ENCODE assay signal across 8 mouse cellular contexts in the genomic region with DNA sequence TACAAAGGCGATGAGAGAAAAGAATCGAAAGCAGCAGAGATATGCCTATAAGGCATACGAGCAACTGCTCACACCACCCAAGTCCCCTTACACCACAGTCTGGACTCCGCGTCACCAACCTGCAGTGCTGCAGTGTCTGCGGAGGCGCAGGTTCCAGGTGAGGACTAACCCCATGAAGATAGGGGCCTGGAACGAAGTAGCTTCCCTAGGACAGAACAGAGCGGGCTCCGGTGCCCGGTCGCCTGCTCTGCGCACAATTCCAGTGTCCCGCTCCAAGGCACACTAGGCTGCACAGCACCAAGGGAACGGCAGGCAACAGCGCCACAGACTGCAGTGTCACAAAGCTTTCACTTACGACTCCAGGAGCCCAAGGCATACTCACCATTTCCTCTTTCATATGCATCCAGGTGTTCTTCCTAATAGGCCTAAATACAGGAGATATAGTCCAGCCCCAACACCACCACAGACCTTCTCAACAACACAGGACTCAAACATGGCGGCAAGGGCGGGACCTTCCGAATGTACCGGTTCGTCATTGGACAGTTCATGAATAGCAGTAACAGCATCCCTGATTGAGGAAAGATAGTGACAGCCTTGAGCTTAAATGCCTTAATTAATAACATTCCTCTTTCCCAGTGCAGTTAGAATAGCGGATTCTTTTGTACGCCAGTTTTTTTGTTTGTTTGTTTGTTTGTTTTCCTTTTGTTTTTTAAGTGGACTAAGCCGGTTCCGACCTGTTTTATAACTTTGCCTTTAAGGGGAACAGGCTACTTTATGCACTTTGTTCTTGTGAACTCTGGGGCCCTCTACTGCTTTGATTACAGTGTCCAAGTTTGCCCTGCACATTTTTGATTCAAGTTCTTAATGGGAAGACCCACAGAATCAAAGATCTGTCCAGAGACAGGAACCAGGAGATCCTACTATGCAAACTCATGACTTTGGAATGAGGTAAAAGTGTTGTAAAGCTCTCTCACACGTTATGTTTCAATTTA. TPM values are rescaled to one million over a fixed set of nuclear protein-coding genes. Genes with fewer than 3 reads are reported as not detected.
A peak's percentile ranks its signal among the peaks of the same experiment; 100 is the strongest.
DNase-seq lines count a peak whose midpoint lies in the region; ATAC-seq lines count a peak whose summit lies in the region.

TSS of gene Zfp763 (minus strand) at position 503 of the 992 bp plus-strand sequence.

- H3K9ac ChIP-seq in heart, embryonic 14.5 days (ENCODE audit: low read length) = peak within 1 kb of the TSS; percentile 91
- H3K9ac ChIP-seq in liver, embryonic 13.5 days = peak within 1 kb of the TSS; percentile 83
- peak within 1 kb of the TSS; percentile 94 for H3K9ac ChIP-seq in stomach, embryonic 16.5 days (ENCODE audit: low read length)

- 3% methylated on average over 27 of the region's 27 CpGs for WGBS in heart, embryonic 14.5 days
- 3% methylated on average over 27 of the region's 27 CpGs for WGBS in liver, embryonic 13.5 days (ENCODE audit: insufficient replicate concordance)
- 3% methylated on average over 27 of the region's 27 CpGs for WGBS in stomach, embryonic 16.5 days

- no peaks in the 10 kb centered on the region for H3K9me3 ChIP-seq in heart, embryonic 14.5 days (ENCODE audit: control insufficient read depth, low read length)
- H3K9me3 ChIP-seq in liver, embryonic 13.5 days (replicated peaks) = no peaks in the 10 kb centered on the region
- 0 out of 2 replicates have a peak, but pooled peaks cover 4% of the 10 kb centered on the region for H3K9me3 ChIP-seq in stomach, embryonic 16.5 days (replicated peaks; ENCODE audit: control insufficient read depth, low read length)

- H3K27me3 ChIP-seq in heart, embryonic 14.5 days (ENCODE audit: control insufficient read depth, insufficient read depth, low read length) = no peaks in the 10 kb centered on the region
- no peaks in the 10 kb centered on the region for H3K27me3 ChIP-seq in liver, embryonic 13.5 days
- H3K27me3 ChIP-seq in stomach, embryonic 16.5 days (ENCODE audit: control insufficient read depth, insufficient read depth, low read length) = no peaks in the 10 kb centered on the region

- H3K36me3 ChIP-seq in heart, embryonic 14.5 days (ENCODE audit: control insufficient read depth, insufficient read depth, low read length) = no peaks in the 10 kb centered on the region
- no peaks in the 10 kb centered on the region for H3K36me3 ChIP-seq in liver, embryonic 13.5 days
- no peaks in the 10 kb centered on the region for H3K36me3 ChIP-seq in stomach, embryonic 16.5 days (ENCODE audit: control insufficient read depth, insufficient read depth, low read length)

- peak; percentile 91 for ATAC-seq in heart, embryonic 14.5 days (ENCODE audit: insufficient number of reproducible peaks, insufficient read depth, low FRiP score, low read depth)
- peak; percentile 97 for ATAC-seq in liver, embryonic 13.5 days (ENCODE audit: low read depth)
- peak; percentile 97 for ATAC-seq in stomach, embryonic 16.5 days (ENCODE audit: insufficient read depth, low FRiP score)

- peak within 1 kb of the TSS; percentile 84 to 96 for H3K4me3 ChIP-seq in heart, embryonic 14.5 days (ENCODE audit: control insufficient read depth in 1 of 2, insufficient read depth in 1 of 2, low read depth in 1 of 2, low read length in 2 of 2)
- peak within 1 kb of the TSS; percentile 86 for H3K4me3 ChIP-seq in liver, embryonic 13.5 days (replicated peaks)
- peak within 1 kb of the TSS; percentile 96 for H3K4me3 ChIP-seq in stomach, embryonic 16.5 days (replicated peaks; ENCODE audit: low read length)

- H3K4me1 ChIP-seq in heart, embryonic 14.5 days (ENCODE audit: control insufficient read depth in 2 of 2, insufficient read depth in 2 of 2, low read length in 2 of 2) = peaks cover 0 to 4% of the 10 kb centered on the region in 2 experiments; a peak in 2 of 4 replicates
- peaks cover 9% of the 10 kb centered on the region for H3K4me1 ChIP-seq in liver, embryonic 13.5 days (replicated peaks)
- peaks cover 4% of the 10 kb centered on the region for H3K4me1 ChIP-seq in stomach, embryonic 16.5 days (ENCODE audit: control insufficient read depth, insufficient read depth, low read length)

- peak; percentile 53 to 71 for DNase-seq in CD8-positive naive resting alpha-beta T cell, adult 2 months (ENCODE audit: low read depth in 2 of 2, low spot score in 2 of 2)
- DNase-seq in c-Kit-negative CD71-positive TER-119-positive erythroid progenitor cells, embryonic 14.5 days (ENCODE audit: low read depth, low spot score) = peak; percentile 65
- DNase-seq in fibroblast of lung, adult 2 months (ENCODE audit: low read depth) = peak; percentile 82
- DNase-seq in kidney, postnatal 14 days = peak; percentile 88
- peak; percentile 75 for DNase-seq in liver, embryonic 13.5 days
- peak; percentile 85 for DNase-seq in neural tube, embryonic 10.5 days (ENCODE audit: extremely low spot score, low spot score)

- H3K27ac ChIP-seq in heart, embryonic 14.5 days (replicated peaks in 1 of 2; ENCODE audit: control insufficient read depth in 1 of 2, insufficient read depth in 1 of 2, low read depth in 2 of 2, low read length in 2 of 2) = peak within 1 kb of the TSS; percentile 83 to 85
- H3K27ac ChIP-seq in liver, embryonic 13.5 days = peak within 1 kb of the TSS; percentile 70
- peak within 1 kb of the TSS; percentile 87 for H3K27ac ChIP-seq in stomach, embryonic 16.5 days (ENCODE audit: low read length)

- H3K4me2 ChIP-seq in heart, embryonic 14.5 days (ENCODE audit: low read length) = peak within 1 kb of the TSS; percentile 69
- H3K4me2 ChIP-seq in liver, embryonic 13.5 days = peak within 1 kb of the TSS; percentile 70
- H3K4me2 ChIP-seq in stomach, embryonic 16.5 days (ENCODE audit: low read depth, low read length) = peak within 1 kb of the TSS; percentile 68

RNA-seq across cellular contexts. Expression of gene Zfp763, which starts in this region (rescaled TPM):
- 5.5 and 6.6 TPM in 2 replicates for polyA plus RNA-seq in heart, embryonic 14.5 days (2014; fragmentation: Nextera tagmentation; extraction: Ambion mirVana)
- polyA plus RNA-seq in liver, embryonic 13.5 days (2015; fragmentation: Nextera tagmentation; extraction: Ambion mirVana) = 2.7 and 3.3 TPM in 2 replicates
- polyA plus RNA-seq in stomach, embryonic 16.5 days (2015; fragmentation: Nextera tagmentation; extraction: Ambion mirVana) = 10.5 and 10.9 TPM in 2 replicates

Comparison
In these comparisons a context has a peak if more than half of its experiments do, and no peak if none do; other contexts are left out.
1. Peak in every context shown above with its lines: DNase-seq, ATAC-seq, H3K4me3 ChIP-seq and H3K27ac ChIP-seq.